Mouse (Mus musculus) heart, postnatal 0 days (tissue): ENCODE data around the gene Midn. TPM values are rescaled to one million over a fixed set of nuclear protein-coding genes. Genes with fewer than 3 reads are reported as not detected.

Experiments used
- ATAC-seq: fragments of 200-750 bp; cut with Nextera tagmentation; 2 replicates; pipeline ENCODE4 v1.8.0; 2017; ENCODE audit warnings: low read depth, moderate number of reproducible peaks, moderate library complexity; ENCODE audit not compliant: insufficient read depth
- DNase-seq: peaks from one replicate; pipeline ENCODE4 v3.0.0-alpha.2; 2016; ENCODE audit warnings: low spot score
- H3K27ac ChIP-seq: fragments of 300-500 bp; sonication (generic); 2 replicates; pipeline ENCODE4 v1.5.1; 2014; ENCODE audit warnings: low read depth, mild to moderate bottlenecking
- H3K27me3 ChIP-seq: fragments of 300-500 bp; sonication (generic); 2 replicates; pipeline ENCODE4 v1.6.1; 2014; ENCODE audit warnings: low read length, mixed read lengths; ENCODE audit not compliant: control insufficient read depth, insufficient read depth
- H3K36me3 ChIP-seq: fragments of 300-500 bp; sonication (generic); replicated peaks from 2 replicates; pipeline ENCODE4 v1.6.1; 2014; ENCODE audit warnings: low read length, mixed read lengths; ENCODE audit not compliant: control insufficient read depth, insufficient read depth
- H3K4me1 ChIP-seq: fragments of 300-500 bp; sonication (generic); 2 replicates; pipeline ENCODE4 v1.6.1; 2014; ENCODE audit warnings: antibody characterized with exemption; ENCODE audit not compliant: control insufficient read depth, insufficient read depth
- H3K4me2 ChIP-seq: fragments of 300-500 bp; sonication (generic); 2 replicates; pipeline ENCODE4 v1.6.1; 2014; ENCODE audit warnings: low read depth, mild to moderate bottlenecking, low read length, moderate library complexity
- H3K4me3 ChIP-seq: fragments of 300-500 bp; sonication (generic); 2 replicates; pipeline ENCODE4 v1.5.1; 2014; ENCODE audit warnings: low read depth, low read length
- H3K9ac ChIP-seq: fragments of 300-500 bp; sonication (generic); replicated peaks from 2 replicates; pipeline ENCODE4 v1.6.1; 2014; ENCODE audit warnings: low read depth, low read length, mixed read lengths
- H3K9me3 ChIP-seq: fragments of 300-500 bp; sonication (generic); replicated peaks from 2 replicates; pipeline ENCODE4 v1.6.1; 2016; ENCODE audit warnings: low read length; ENCODE audit not compliant: control insufficient read depth
- CTCF ChIP-seq: IDR thresholded peaks from 2 replicates; pipeline ENCODE4 v1.5.1; 2016; ENCODE audit warnings: antibody characterized with exemption, control low read depth, low read depth
- EP300 ChIP-seq: IDR thresholded peaks from 2 replicates; pipeline ENCODE4 v1.6.1; 2016; ENCODE audit warnings: antibody characterized with exemption, low read depth
- WGBS: fragments of 180-500 bp; shearing (Covaris S2); extraction: QIAGEN DNeasy Blood & Tissue Kit; methylation state at CpG from one replicate; pipeline ENCODE4 v1.1.7; 2014; 5-methylcytosine and 5-hydroxymethylcytosine counted together
- polyA plus RNA-seq: library from polyadenylated mRNA; unstranded; fragments of >200 nt; fragmentation: Nextera tagmentation; extraction: Ambion mirVana; gene quantifications from 2 replicates; pipeline ENCODE4 v1.2.1, GENCODE M21; 2015
- total RNA-seq: library from RNA; depleted of rRNA; stranded (reverse); fragments of >200 nt; gene quantifications from 2 replicates; pipeline ENCODE4 v1.2.3, GENCODE M21; 2014; ENCODE audit warnings: low replicate concordance

Gene Midn
- total and polyA plus RNA-seq, 2 experiments from 2014 or later: 15.8 to 100 TPM

DNA sequence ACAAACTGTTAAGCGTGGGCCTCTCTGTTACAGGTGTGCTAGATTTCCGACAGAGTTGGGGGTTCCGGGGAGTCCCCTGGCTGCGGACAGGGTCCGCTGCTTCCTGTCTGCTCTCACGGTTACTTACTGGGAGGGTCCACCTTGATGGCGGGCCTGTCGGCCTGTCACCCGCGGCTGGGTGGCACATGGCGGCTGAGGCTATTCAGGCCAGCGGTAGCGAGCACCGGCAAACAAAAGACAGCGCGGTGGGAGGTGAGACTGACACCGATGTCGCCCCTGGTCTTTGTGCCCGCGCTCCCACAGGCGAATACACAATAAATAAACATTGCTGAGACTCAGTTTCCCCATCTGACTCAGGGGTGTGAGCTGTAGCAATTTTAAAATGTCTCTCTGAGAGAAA lies 41.9 kb downstream of the Midn start:
- peak overlapping the region; percentile 44 for H3K4me3 ChIP-seq
- H3K4me2 ChIP-seq: peak overlapping the region; percentile 64
- no peak overlapping the region for H3K27ac ChIP-seq
- H3K27me3 ChIP-seq: peaks cover 54% of the 10 kb centered on the region
- no peaks in the 10 kb centered on the region for H3K9me3 ChIP-seq
- DNase-seq (no peak), ATAC-seq (no peak)
- H3K36me3 ChIP-seq: no peaks in the 10 kb centered on the region
- H3K4me1 ChIP-seq: peaks cover 12% of the 10 kb centered on the region
- WGBS: 10% methylated on average over 21 of the region's 21 CpGs
- H3K9ac ChIP-seq: peak overlapping the region; percentile 45; the same call in 1 of the 2 replicates
- no peak for TF ChIP-seq CTCF
- TF ChIP-seq EP300: no peak

DNA sequence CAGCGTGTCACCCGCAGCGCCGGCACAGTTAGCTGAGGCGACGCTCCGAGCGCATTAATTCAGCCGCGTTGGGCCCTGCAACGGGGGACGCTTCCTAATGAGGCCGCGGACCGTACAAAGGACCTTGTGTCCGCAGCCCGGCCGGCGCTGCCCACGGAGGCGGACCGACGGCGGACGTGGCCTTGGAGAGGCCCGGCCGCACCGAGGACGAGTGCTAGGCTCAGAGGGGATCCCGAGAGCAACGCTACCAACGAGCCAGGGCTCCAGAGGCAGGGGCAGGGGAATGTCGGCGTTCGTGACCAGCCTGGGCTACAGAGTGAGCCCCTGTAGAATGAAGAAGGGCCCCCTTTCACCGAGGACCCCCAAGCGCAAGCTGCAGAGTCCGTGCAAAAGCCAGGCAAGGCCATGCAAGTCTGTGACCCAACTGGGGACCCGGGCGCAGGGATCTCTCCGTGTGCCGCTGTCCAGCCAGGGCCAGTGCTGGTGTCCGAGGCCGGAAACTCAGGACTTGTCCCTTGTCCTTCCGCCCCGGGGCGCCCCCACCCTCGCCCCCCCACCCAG lies 42.5 kb downstream of the Midn start:
- DNase-seq (no peak), ATAC-seq (peak; percentile 59; the same call in 1 of the 2 replicates)
- Histone ChIP-seq H3K27ac (no peak overlapping the region), H3K4me3 (peak overlapping the region; percentile 44), H3K9me3 (no peaks in the 10 kb centered on the region), H3K9ac (peak overlapping the region; percentile 45), H3K4me1 (peaks cover 12% of the 10 kb centered on the region), H3K27me3 (peaks cover 54% of the 10 kb centered on the region), H3K4me2 (peak overlapping the region; percentile 64), H3K36me3 (no peaks in the 10 kb centered on the region)
- WGBS: under 1% methylated on average over 47 of the region's 48 CpGs
- no peak for TF ChIP-seq EP300
- TF ChIP-seq CTCF: no peak

DNA sequence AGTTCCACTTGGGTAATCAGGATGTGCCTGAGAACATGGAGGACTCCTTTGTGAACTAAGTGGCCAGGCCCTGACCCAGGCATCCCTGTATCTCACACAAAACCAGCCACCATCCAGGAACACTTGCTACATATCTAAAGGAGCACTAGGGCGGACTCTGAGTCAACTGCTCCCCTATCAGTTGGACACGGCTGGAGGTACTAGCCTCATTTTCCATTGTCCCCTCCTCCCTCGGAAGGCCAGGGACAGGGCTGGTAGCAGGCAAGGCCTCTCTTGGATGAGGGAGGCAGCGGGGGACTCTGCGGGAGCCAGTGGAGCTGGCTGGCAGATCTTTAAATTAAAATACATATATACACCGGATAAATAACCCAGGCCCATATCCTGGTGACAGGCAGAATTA lies 45.9 kb downstream of the Midn start:
- Histone ChIP-seq H3K4me2 (no peak overlapping the region), H3K9ac (no peak overlapping the region), H3K4me3 (no peak overlapping the region), H3K9me3 (no peaks in the 10 kb centered on the region), H3K36me3 (no peaks in the 10 kb centered on the region), H3K4me1 (peaks cover 12% of the 10 kb centered on the region), H3K27ac (no peak overlapping the region), H3K27me3 (peaks cover 33% of the 10 kb centered on the region)
- 54% methylated on average over 6 of the region's 6 CpGs for WGBS
- DNase-seq (no peak), ATAC-seq (no peak)
- TF ChIP-seq EP300: no peak
- no peak for TF ChIP-seq CTCF

DNA sequence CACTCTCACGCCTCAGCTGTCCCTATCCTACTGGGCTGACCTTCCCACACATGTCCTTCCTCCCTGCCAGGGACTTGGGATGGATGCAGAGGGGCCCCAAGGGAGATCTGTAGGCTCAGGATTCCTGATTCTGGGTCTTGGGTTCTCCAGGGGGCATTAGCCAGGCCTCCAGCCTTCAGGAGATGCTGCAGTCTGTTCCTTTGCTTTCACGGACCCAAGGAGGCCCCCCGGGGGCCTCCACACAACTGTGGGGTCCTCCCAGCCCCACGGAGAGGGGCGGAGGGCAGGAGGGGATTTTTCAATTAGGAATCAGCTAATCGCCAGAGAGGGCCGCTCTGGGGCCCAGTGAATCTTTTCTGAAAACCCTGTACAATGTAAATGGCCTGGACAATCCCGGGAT lies 46.4 kb downstream of the Midn start:
- DNase-seq: no peak
- Histone ChIP-seq H3K9ac (no peak overlapping the region), H3K36me3 (no peaks in the 10 kb centered on the region), H3K27ac (no peak overlapping the region), H3K27me3 (peaks cover 31% of the 10 kb centered on the region), H3K4me2 (no peak overlapping the region), H3K4me3 (no peak overlapping the region), H3K4me1 (peaks cover 12% of the 10 kb centered on the region), H3K9me3 (no peaks in the 10 kb centered on the region)
- WGBS: 70% methylated on average over 8 of the region's 8 CpGs
- ATAC-seq: no peak
- no peak for TF ChIP-seq EP300
- no peak for TF ChIP-seq CTCF

DNA sequence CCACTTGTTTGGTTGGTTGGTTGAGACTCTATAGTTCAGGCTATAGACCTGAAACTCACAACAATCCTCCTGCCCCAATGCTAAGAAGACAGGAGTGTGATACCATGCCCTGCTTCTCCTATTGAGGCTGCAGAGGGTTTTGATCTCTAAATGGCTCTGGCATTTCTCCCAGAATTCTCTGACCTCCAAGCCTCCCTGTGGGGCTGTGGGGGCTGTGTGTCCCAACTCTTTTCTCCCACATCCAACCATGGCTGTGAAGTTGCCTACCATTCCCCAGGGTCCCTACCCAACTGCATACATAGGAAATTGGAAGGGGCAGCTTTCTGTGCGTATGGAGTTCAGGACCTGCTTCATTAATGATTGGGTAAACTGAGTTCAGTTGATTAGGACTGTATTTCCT lies 48.1 kb downstream of the Midn start:
- Histone ChIP-seq H3K4me1 (no peaks in the 10 kb centered on the region), H3K9ac (no peak overlapping the region), H3K27ac (no peak overlapping the region), H3K36me3 (no peaks in the 10 kb centered on the region), H3K9me3 (no peaks in the 10 kb centered on the region), H3K4me2 (no peak overlapping the region), H3K4me3 (no peak overlapping the region), H3K27me3 (peaks cover 15% of the 10 kb centered on the region)
- ATAC-seq: no peak
- 81% methylated on average over 1 of the region's 1 CpGs for WGBS
- DNase-seq: no peak
- TF ChIP-seq EP300: no peak
- TF ChIP-seq CTCF: no peak
